Mouse (Mus musculus) forebrain, embryonic 11.5 days (tissue): ENCODE data around the gene Resf1. TPM values are rescaled to one million over a fixed set of nuclear protein-coding genes. Genes with fewer than 3 reads are reported as not detected.
"Not testable (repeated sequence)": the region's sequence is repeated elsewhere in the genome, so short reads cannot be mapped to it uniquely, and the experiment has no call there.

Source experiments
- ATAC-seq: fragments of 200-750 bp; cut with Nextera tagmentation; replicated peaks from 2 replicates; pipeline ENCODE4 v1.8.0; 2017; ENCODE audit warnings: moderate TSS enrichment; ENCODE audit not compliant: low FRiP score
- DNase-seq: peaks from one replicate; pipeline ENCODE4 v3.0.0-alpha.2; 2017; ENCODE audit warnings: low spot score
- H3K27ac ChIP-seq: fragments of 300-500 bp; sonication (generic); 2 replicates; pipeline ENCODE4 v1.5.1; 2014; ENCODE audit warnings: low read depth, low read length
- H3K27me3 ChIP-seq: fragments of 300-500 bp; sonication (generic); 2 replicates; pipeline ENCODE4 v1.6.1; 2014; ENCODE audit warnings: mild to moderate bottlenecking, low read length, mixed read lengths; ENCODE audit not compliant: control insufficient read depth, insufficient read depth
- H3K36me3 ChIP-seq: fragments of 300-500 bp; sonication (generic); 2 replicates; pipeline ENCODE4 v1.6.1; 2014; ENCODE audit warnings: mild to moderate bottlenecking, low read length, moderate library complexity, mixed read lengths; ENCODE audit not compliant: control insufficient read depth, insufficient read depth
- H3K4me1 ChIP-seq: fragments of 300-500 bp; sonication (generic); replicated peaks from 2 replicates; pipeline ENCODE4 v1.6.1; 2014; ENCODE audit warnings: low read length, mixed read lengths; ENCODE audit not compliant: control insufficient read depth, insufficient read depth
- H3K4me2 ChIP-seq: fragments of 300-500 bp; sonication (generic); 2 replicates; pipeline ENCODE4 v1.6.1; 2014; ENCODE audit warnings: low read depth, mild to moderate bottlenecking, low read length, moderate library complexity, mixed read lengths; ENCODE audit not compliant: severe bottlenecking
- H3K4me3 ChIP-seq: fragments of 300-500 bp; sonication (generic); 2 replicates; pipeline ENCODE4 v1.5.1; 2014; ENCODE audit warnings: low read depth, low read length
- H3K9ac ChIP-seq: fragments of 300-500 bp; sonication (generic); 2 replicates; pipeline ENCODE4 v1.6.1; 2014; ENCODE audit warnings: low read length
- H3K9me3 ChIP-seq: fragments of 300-500 bp; sonication (generic); 2 replicates; pipeline ENCODE4 v1.6.1; 2016; ENCODE audit warnings: low read length, mixed read lengths; ENCODE audit not compliant: control insufficient read depth
- WGBS: fragments of 180-500 bp; shearing (Covaris S2); extraction: QIAGEN DNeasy Blood & Tissue Kit; methylation state at CpG from one replicate; pipeline ENCODE4 v1.1.7; 2014; 5-methylcytosine and 5-hydroxymethylcytosine counted together
- polyA plus RNA-seq: library from polyadenylated mRNA; unstranded; fragments of >200 nt; fragmentation: Nextera tagmentation; extraction: Ambion mirVana; gene quantifications from 2 replicates; pipeline ENCODE4 v1.2.1, GENCODE M21; 2014

Gene Resf1
- polyA plus RNA-seq, result 42.6 and 49.9 TPM in 2 replicates

- Histone ChIP-seq H3K27me3 (no peaks in the 10 kb centered on the region), H3K4me2 (peak within 1 kb of the TSS; percentile 61), H3K27ac (peak within 1 kb of the TSS; percentile 95), H3K4me3 (peak within 1 kb of the TSS; percentile 78), H3K4me1 (0 out of 2 replicates have a peak, but pooled peaks cover 4% of the 10 kb centered on the region), H3K36me3 (no peaks in the 10 kb centered on the region), H3K9ac (peak within 1 kb of the TSS; percentile 96), H3K9me3 (no peaks in the 10 kb centered on the region; the same call in 1 of the 2 replicates)
- 6% methylated on average over 57 of the region's 61 CpGs for WGBS
- DNase-seq, result peak; percentile 93
- ATAC-seq, result peak; percentile 100
Measured at GRCm38 (mm10) chr6:149308956-149309932, at the start of gene Resf1. TSS of gene Resf1 (plus strand) at chr6:149309414.

GRCm38 (mm10) chr6:149260801-149261239, 48.4 kb upstream of the Resf1 start:
- ATAC-seq, result no peak
- H3K36me3 ChIP-seq, result no peaks in the 10 kb centered on the region
- H3K9me3 ChIP-seq, result no peaks in the 10 kb centered on the region
- no peak overlapping the region for H3K27ac ChIP-seq
- DNase-seq, result no peak
- no peak overlapping the region for H3K4me2 ChIP-seq
- H3K27me3 ChIP-seq, result no peaks in the 10 kb centered on the region
- WGBS, result 81% methylated on average over 3 of the region's 3 CpGs
- H3K9ac ChIP-seq, result no peak overlapping the region
- H3K4me3 ChIP-seq, result no peak overlapping the region
- no peaks in the 10 kb centered on the region for H3K4me1 ChIP-seq

GRCm38 (mm10) chr6:149267951-149268350, 41.3 kb upstream of the Resf1 start:
- ATAC-seq, result no peak
- no peak for DNase-seq

GRCm38 (mm10) chr6:149278248-149278731, 30.9 kb upstream of the Resf1 start:
- WGBS, result 69% methylated on average over 2 of the region's 2 CpGs
- DNase-seq, result no peak
- H3K9me3 ChIP-seq, result no peaks in the 10 kb centered on the region
- no peaks in the 10 kb centered on the region for H3K36me3 ChIP-seq
- no peak overlapping the region for H3K27ac ChIP-seq
- H3K27me3 ChIP-seq, result no peaks in the 10 kb centered on the region
- no peak for ATAC-seq
- no peak overlapping the region for H3K4me3 ChIP-seq
- no peak overlapping the region for H3K4me2 ChIP-seq
- H3K4me1 ChIP-seq, result no peaks in the 10 kb centered on the region
- H3K9ac ChIP-seq, result no peak overlapping the region

More at GRCm38 (mm10) chr6:149267951-149268350, 41.3 kb upstream of the Resf1 start:
- no peaks in the 10 kb centered on the region for H3K9me3 ChIP-seq
- no peaks in the 10 kb centered on the region for H3K36me3 ChIP-seq
- H3K27ac ChIP-seq, result no peak overlapping the region
- no peaks in the 10 kb centered on the region for H3K4me1 ChIP-seq
- H3K4me2 ChIP-seq, result no peak overlapping the region
- H3K4me3 ChIP-seq, result no peak overlapping the region
- H3K9ac ChIP-seq, result no peak overlapping the region
- H3K27me3 ChIP-seq, result no peaks in the 10 kb centered on the region

- no peak overlapping the region for H3K27ac ChIP-seq
- H3K27me3 ChIP-seq, result no peaks in the 10 kb centered on the region
- no peak for ATAC-seq
- no peak overlapping the region for H3K4me3 ChIP-seq
- H3K4me1 ChIP-seq, result no peaks in the 10 kb centered on the region
- H3K9me3 ChIP-seq, result no peaks in the 10 kb centered on the region
- no peak for DNase-seq
- H3K9ac ChIP-seq, result no peak overlapping the region
- H3K36me3 ChIP-seq, result no peaks in the 10 kb centered on the region
- WGBS, result 90% methylated on average over 1 of the region's 1 CpGs
- H3K4me2 ChIP-seq, result no peak overlapping the region
Measured at GRCm38 (mm10) chr6:149278866-149279265, 30.3 kb upstream of the Resf1 start.

GRCm38 (mm10) chr6:149280511-149280910, 28.7 kb upstream of the Resf1 start:
- no peaks in the 10 kb centered on the region for H3K4me1 ChIP-seq
- H3K9me3 ChIP-seq, result no peaks in the 10 kb centered on the region
- no peak overlapping the region for H3K4me2 ChIP-seq
- H3K9ac ChIP-seq, result no peak overlapping the region
- H3K36me3 ChIP-seq, result no peaks in the 10 kb centered on the region
- ATAC-seq (no peak), DNase-seq (no peak)
- H3K27me3 ChIP-seq, result no peaks in the 10 kb centered on the region
- H3K4me3 ChIP-seq, result no peak overlapping the region
- H3K27ac ChIP-seq, result no peak overlapping the region

- H3K9ac ChIP-seq, H3K4me2 ChIP-seq, H3K27me3 ChIP-seq, H3K27ac ChIP-seq, ATAC-seq, H3K4me1 ChIP-seq, H3K36me3 ChIP-seq, DNase-seq, H3K9me3 ChIP-seq, H3K4me3 ChIP-seq: not testable (repeated sequence)
- WGBS, result 94% methylated on average over 9 of the region's 9 CpGs
Measured at GRCm38 (mm10) chr6:149288190-149288589, 21.0 kb upstream of the Resf1 start.

- not testable (repeated sequence) for DNase-seq, H3K27ac ChIP-seq, H3K27me3 ChIP-seq, H3K9me3 ChIP-seq, H3K36me3 ChIP-seq, H3K4me1 ChIP-seq, ATAC-seq, H3K9ac ChIP-seq, H3K4me2 ChIP-seq, H3K4me3 ChIP-seq
Measured at GRCm38 (mm10) chr6:149303231-149303630, 6.0 kb upstream of the Resf1 start.
